Mouse (Mus musculus): ENCODE results near the gene Csnk1g2. TPM values are rescaled to one million over a fixed set of nuclear protein-coding genes. Genes with fewer than 3 reads are reported as not detected.

The Csnk1g2 gene
- total RNA-seq (2021) = 100 to 1,000 TPM; 169 to 173 TPM
- long read RNA-seq, experiment 1, transcript Csnk1g2-201 (11 exons, 2,348 nt) = major isoform, 16 of 189 reads
- long read RNA-seq, experiment 1, partial matches to known transcripts = 11 of 189 reads
- long read RNA-seq, experiment 1, other reads (novel, unspliced or antisense) = 162 of 189 reads
- long read RNA-seq, experiment 2, transcript Csnk1g2-201 (11 exons, 2,348 nt) = major isoform, 21 of 338 reads
- long read RNA-seq, experiment 2, partial matches to known transcripts = 37 of 338 reads
- long read RNA-seq, experiment 2, other reads (novel, unspliced or antisense) = 278 of 338 reads

- peak in 1 of 2 experiments; percentile 37 for DNase-seq (ENCODE audit: low spot score in 2 of 2)
Observed at GRCm38 (mm10) chr10:80622661-80623456, at the start of gene Csnk1g2. TSS of gene Csnk1g2 (plus strand) at chr10:80622838.

GRCm38 (mm10) chr10:80573944-80574343, 48.7 kb upstream of the Csnk1g2 start:
- DNase-seq (ENCODE audit: low spot score in 2 of 2) = no peak

GRCm38 (mm10) chr10:80574896-80575295, 47.7 kb upstream of the Csnk1g2 start:
- no peak for DNase-seq (ENCODE audit: low spot score in 2 of 2)

GRCm38 (mm10) chr10:80575925-80576324, 46.7 kb upstream of the Csnk1g2 start:
- no peak for DNase-seq (ENCODE audit: low spot score in 2 of 2)

- DNase-seq (ENCODE audit: low spot score in 2 of 2) = peak in 1 of 2 experiments; percentile 48
Observed at GRCm38 (mm10) chr10:80576351-80577194, 46.1 kb upstream of the Csnk1g2 start.

GRCm38 (mm10) chr10:80577195-80578130, 45.2 kb upstream of the Csnk1g2 start, which contains the start of gene Klf16:
TSS of gene Klf16 (minus strand) at chr10:80577321.
- DNase-seq (ENCODE audit: low spot score in 2 of 2) = peak; percentile 97 to 98

- DNase-seq (ENCODE audit: low spot score in 2 of 2) = peak; percentile 74 to 81
Observed at GRCm38 (mm10) chr10:80578131-80578750, 44.4 kb upstream of the Csnk1g2 start.

GRCm38 (mm10) chr10:80578911-80579310, 43.7 kb upstream of the Csnk1g2 start:
- DNase-seq (ENCODE audit: low spot score in 2 of 2) = no peak

- DNase-seq (ENCODE audit: low spot score in 2 of 2) = no peak
Observed at GRCm38 (mm10) chr10:80583047-80583446, 39.6 kb upstream of the Csnk1g2 start.

- no peak for DNase-seq (ENCODE audit: low spot score in 2 of 2)
Observed at GRCm38 (mm10) chr10:80584045-80584488, 38.6 kb upstream of the Csnk1g2 start.

GRCm38 (mm10) chr10:80584642-80585552, 37.7 kb upstream of the Csnk1g2 start:
- DNase-seq (ENCODE audit: low spot score in 2 of 2) = no peak

- no peak for DNase-seq (ENCODE audit: low spot score in 2 of 2)
Observed at GRCm38 (mm10) chr10:80585581-80585980, 37.1 kb upstream of the Csnk1g2 start.

- DNase-seq (ENCODE audit: low spot score in 2 of 2) = no peak
Observed at GRCm38 (mm10) chr10:80586407-80587304, 36.0 kb upstream of the Csnk1g2 start.

- DNase-seq (ENCODE audit: low spot score in 2 of 2) = no peak
Observed at GRCm38 (mm10) chr10:80587305-80587657, 35.4 kb upstream of the Csnk1g2 start.

- DNase-seq (ENCODE audit: low spot score in 2 of 2) = no peak
Observed at GRCm38 (mm10) chr10:80589127-80589878, 33.3 kb upstream of the Csnk1g2 start.

GRCm38 (mm10) chr10:80589879-80590854, 32.5 kb upstream of the Csnk1g2 start, which contains the start of gene Abhd17a:
TSS of gene Abhd17a (minus strand) at chr10:80590341.
- peak; percentile 92 to 97 for DNase-seq (ENCODE audit: low spot score in 2 of 2)
